Mouse (Mus musculus) liver, embryonic 14.5 days (tissue): ENCODE measurements around the gene Lamb3.

Experiments
- CTCF ChIP-seq: IDR thresholded peaks from 2 replicates; pipeline ENCODE4 v1.5.1; 2016; ENCODE audit warnings: antibody characterized with exemption, low read depth, control low read depth
- EP300 ChIP-seq: IDR thresholded peaks from 2 replicates; pipeline ENCODE4 v1.6.1; 2016; ENCODE audit warnings: antibody characterized with exemption, low read depth

GRCm38 (mm10) chr1:193181104-193181503 is 26.4 kb upstream of the Lamb3 start:
- TF ChIP-seq CTCF (no peak), EP300 (no peak)
